Mouse (Mus musculus) brain, embryonic 14.5 days (tissue): ENCODE measurements around the gene Thsd4. TPM values are rescaled to one million over a fixed set of nuclear protein-coding genes. Genes with fewer than 3 reads are reported as not detected.

Source experiments
- DNase-seq: peaks from one replicate; pipeline ENCODE4 v3.0.0-alpha.2; 2011; ENCODE audit warnings: low read depth
- CTCF ChIP-seq: fragments of 200-500 bp; IDR thresholded peaks from 2 replicates; pipeline ENCODE4 v1.5.1; 2012; ENCODE audit warnings: inconsistent platforms, mild to moderate bottlenecking, moderate library complexity, borderline replicate concordance; ENCODE audit not compliant: insufficient read depth, insufficient read length; ENCODE audit errors: extremely low read depth
- POLR2A ChIP-seq: fragments of 200-500 bp; IDR thresholded peaks from 2 replicates; pipeline ENCODE4 v1.6.1; 2012; ENCODE audit warnings: mild to moderate bottlenecking, inconsistent platforms, borderline replicate concordance; ENCODE audit not compliant: poor library complexity, insufficient read depth, insufficient read length, severe bottlenecking; ENCODE audit errors: extremely low read depth
- polyA plus RNA-seq: library from polyadenylated mRNA; depleted of rRNA; stranded (reverse); fragments of >200 nt; gene quantifications from 2 replicates; pipeline ENCODE4 v1.2.3, GENCODE M21; 2012

Gene Thsd4
- polyA plus RNA-seq, 1 experiment: 7.9 TPM

DNA sequence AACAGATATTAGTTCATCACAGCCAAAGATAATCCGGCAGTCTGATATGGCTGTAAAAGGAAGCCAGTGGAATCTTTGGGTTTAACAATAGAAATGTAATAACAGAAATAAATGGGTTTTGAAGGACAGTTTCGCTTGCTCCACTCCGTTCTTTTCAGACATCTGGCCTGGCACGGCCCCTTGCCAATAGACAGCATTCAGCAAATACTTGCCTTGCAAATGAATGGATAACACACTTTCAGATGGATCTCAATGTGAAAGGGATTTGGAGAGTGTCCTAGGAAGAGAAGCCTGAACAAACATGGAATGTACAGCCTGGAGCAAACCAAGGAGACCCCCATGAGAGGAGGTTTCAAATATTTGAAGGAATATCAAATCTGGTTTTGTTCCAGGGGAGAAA is 295.2 kb downstream of the Thsd4 start:
- TF ChIP-seq CTCF: no peak
- DNase-seq: peak; percentile 40

DNA sequence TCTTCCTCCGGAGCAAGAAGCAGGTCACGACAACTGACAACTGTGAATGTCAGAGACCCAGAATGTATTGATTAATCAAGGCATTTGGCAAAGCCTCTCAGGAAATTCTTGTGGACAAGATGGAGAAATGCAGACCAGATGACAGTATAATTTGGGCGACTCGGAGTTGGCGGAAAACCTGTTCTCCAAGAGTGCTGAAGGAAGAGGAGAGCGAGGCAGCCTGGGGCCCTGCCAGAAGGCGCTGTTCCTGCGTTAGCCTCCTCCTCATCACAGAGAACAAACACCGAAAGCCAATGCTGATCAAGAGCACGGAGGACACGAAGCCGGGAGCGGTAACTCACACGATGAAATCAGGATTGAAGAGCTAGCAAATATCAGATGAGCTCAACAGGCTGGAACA is 295.7 kb downstream of the Thsd4 start:
- DNase-seq: peak; percentile 57
- TF ChIP-seq CTCF (no peak), POLR2A (no peak)

- no peak for DNase-seq
- TF ChIP-seq POLR2A: no peak
- TF ChIP-seq CTCF: no peak
Observed at GRCm38 (mm10) chr9:60225453-60225852, 296.4 kb downstream of the Thsd4 start.

DNA sequence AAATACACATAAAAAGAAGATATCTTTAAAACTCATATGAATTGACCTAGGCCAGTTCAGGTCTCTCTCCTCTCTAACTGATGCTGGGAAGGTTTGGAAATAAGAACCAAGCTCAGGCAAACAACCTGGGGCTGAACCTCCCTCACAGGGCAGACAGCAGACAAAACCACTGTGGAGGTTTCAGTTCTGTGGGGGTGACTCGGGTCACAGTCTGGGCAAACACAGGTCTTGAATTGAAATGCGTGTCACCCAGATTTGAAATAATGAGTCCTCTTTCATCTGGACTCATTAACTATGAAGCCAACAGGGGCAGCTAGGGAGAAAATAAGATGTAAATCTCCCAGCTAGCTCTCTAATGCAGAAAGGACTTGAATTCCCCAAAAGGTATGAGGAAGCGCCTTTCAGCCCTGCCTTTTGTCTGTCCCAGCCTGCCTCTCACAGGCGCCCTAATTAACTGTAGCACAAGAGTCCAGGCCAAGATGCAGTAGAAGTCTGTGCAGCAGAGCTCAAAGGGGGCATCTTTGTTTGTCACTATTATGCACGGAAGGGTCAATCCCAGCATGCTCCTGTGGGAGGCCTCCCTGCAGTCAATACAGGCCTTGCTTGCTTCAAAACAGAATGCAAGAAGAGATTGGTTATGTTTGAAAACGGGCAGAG is 297.7 kb downstream of the Thsd4 start:
- TF ChIP-seq POLR2A: no peak
- no peak for TF ChIP-seq CTCF
- peak; percentile 94 for DNase-seq

GRCm38 (mm10) chr9:60220431-60220830 is 301.4 kb downstream of the Thsd4 start:
- DNase-seq: no peak
- TF ChIP-seq CTCF (no peak), POLR2A (no peak)

DNA sequence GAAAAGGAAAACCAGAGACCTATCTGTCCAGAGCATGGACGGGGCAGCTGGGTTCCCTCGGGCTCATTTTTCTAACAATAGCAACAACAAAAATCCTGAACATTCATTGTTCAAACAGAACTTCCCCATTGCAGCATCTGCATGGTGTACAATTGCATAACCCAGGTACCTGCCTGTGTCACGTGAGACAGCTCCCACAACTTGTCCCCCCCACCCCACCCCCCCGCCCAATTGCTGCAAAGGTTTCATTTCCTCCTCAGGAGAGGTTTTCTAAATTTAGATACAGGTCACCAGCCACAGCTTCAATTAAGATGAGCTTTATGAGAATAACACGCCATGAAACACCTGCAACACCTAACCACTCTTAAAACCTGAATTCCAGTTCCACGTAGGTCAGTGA is 303.4 kb downstream of the Thsd4 start:
- DNase-seq: no peak
- no peak for TF ChIP-seq POLR2A
- TF ChIP-seq CTCF: no peak

- no peak for DNase-seq
Observed at GRCm38 (mm10) chr9:60216029-60216428, 305.8 kb downstream of the Thsd4 start.

DNA sequence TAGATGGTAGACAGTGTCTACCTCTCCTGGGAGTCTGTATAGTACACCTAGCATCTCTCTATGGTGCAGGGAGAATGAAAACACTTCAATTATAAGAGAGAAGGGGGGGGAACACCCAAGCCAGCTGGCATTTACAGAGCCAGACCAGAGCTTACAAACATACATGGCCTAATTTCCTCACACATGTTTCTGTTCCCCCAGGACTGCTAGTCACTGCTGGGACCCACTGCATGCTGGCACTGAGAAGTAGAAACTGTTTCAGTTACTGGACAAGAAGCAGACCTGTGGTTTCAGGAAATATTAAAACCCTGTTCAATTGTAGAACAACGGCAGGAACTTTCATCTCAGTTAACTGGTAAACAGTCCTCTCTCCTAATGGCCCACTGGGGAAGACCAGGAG is 308.7 kb downstream of the Thsd4 start:
- TF ChIP-seq POLR2A (no peak), CTCF (no peak)
- no peak for DNase-seq

More at GRCm38 (mm10) chr9:60216029-60216428, 305.8 kb downstream of the Thsd4 start:
- TF ChIP-seq CTCF (no peak), POLR2A (no peak)

GRCm38 (mm10) chr9:60208843-60209242 is 313.0 kb downstream of the Thsd4 start:
- TF ChIP-seq CTCF (no peak), POLR2A (no peak)
- DNase-seq: no peak

DNA sequence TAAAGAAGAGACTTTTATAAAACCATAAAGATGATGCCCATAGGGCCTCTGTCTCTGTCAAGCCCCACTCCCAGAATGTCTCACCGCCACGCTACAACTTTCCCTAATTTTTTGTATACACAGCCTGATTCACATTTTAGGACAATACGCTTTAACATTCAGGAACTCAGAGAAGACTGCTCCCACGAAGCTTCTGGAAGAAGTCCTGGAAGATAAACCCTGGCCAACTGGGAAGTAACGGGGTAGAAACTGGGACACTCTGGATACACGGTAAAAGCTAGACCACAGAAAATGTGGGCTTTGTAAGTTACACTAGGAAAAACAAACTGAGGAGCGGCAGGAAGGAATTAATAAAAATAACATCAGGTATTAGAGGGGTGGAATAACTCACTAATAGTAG is 318.7 kb downstream of the Thsd4 start:
- DNase-seq: no peak
- TF ChIP-seq CTCF (no peak), POLR2A (no peak)

DNA sequence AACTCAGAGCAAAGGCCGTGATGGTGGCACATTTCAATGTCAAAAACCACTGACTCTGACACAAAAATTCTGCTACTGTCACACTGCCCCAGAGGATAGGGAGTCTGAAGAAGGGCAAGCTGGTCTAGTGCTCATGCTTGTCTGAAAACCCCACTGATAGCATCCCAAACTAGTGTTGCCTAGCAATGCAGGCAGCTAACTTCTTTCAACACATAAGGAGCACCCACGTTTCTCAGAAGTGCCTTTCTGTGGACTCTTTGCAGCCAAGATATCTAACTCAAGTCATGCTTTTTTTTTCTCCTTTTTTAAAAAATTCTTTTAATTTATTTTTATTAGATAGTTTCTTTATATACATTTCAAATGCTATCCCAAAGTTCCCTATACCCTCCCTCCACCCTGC is 321.4 kb downstream of the Thsd4 start:
- DNase-seq: no peak
- TF ChIP-seq POLR2A (no peak), CTCF (no peak)

- no peak for TF ChIP-seq CTCF
- no peak for TF ChIP-seq POLR2A
Observed at GRCm38 (mm10) chr9:60198530-60199200, 323.2 kb downstream of the Thsd4 start.

More at GRCm38 (mm10) chr9:60198530-60199200, 323.2 kb downstream of the Thsd4 start:
- no peak for DNase-seq
